Mouse (Mus musculus): Measurements from ENCODE around the gene Olfr135. TPM values are rescaled to one million over a fixed set of nuclear protein-coding genes. Genes with fewer than 3 reads are reported as not detected.

Olfr135 gene
- not detected for total RNA-seq (2023)

DNA sequence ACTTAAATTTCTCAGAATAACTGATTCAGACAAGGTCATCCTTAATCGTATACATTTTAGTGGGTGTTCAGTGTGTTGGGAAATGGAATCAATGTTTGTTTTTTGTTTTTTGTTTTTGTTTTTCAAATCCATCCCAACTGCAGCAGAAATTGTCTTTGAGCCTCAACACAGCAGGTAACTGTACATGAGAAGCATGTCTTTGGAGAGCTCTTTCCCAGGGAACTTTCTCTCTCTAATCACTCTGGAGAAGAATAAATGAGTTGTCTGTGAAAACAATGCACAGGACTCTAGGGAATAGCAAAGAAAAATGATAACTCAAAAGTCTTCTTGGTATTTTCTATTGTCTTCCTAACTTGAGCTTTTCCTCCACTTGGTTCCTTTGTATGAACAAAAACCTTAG, at the start of gene Olfr135:
TSS of gene Olfr135 (plus strand) at position 301 of the 400 bp plus-strand sequence.

DNA sequence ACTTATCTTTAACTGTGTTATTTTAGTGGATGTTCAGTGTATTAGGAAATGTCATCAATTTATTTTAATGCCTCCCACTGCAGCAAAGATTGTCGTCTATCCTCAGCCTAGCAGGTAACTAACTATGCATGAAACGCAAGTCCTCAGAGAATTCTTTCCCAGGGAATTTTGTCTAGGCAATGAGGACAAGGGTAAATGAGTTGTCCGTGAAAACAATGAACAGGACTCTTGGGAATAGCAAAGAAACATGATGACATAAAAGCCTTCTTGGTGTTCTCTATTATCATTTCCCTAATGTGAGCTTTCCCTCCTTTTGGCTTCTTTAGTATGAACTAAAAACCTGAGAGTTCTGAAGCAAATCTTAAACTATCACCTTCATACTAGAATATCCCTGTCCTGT, 33.0 kb upstream of the Olfr135 start, which contains the start of gene Olfr134:
TSS of gene Olfr134 (plus strand) at position 301 of the 400 bp plus-strand sequence.

Other genes starting within 250 kb of the Olfr135 start
- not detected for gene Olfr129, start 144.3 kb upstream of the Olfr135 start, total RNA-seq (2023)
- not detected for gene Olfr130, start 140.4 kb upstream of the Olfr135 start, total RNA-seq (2023)
- gene Olfr131, start 115.6 kb upstream of the Olfr135 start, total RNA-seq (2023), result not detected
- gene Olfr132, start 69.8 kb upstream of the Olfr135 start, total RNA-seq (2023), result not detected
- not detected for gene Olfr133, start 59.1 kb upstream of the Olfr135 start, total RNA-seq (2023)
- not detected for gene Olfr134, start 32.9 kb upstream of the Olfr135 start, total RNA-seq (2023)
- gene Olfr138, start 56.7 kb downstream of the Olfr135 start, total RNA-seq (2023), result not detected
- not detected for gene Olfr137, start 103.2 kb downstream of the Olfr135 start, total RNA-seq (2023)
- gene Olfr136, start 125.5 kb downstream of the Olfr135 start, total RNA-seq (2023), result not detected
- gene Esp36, start 215.8 kb downstream of the Olfr135 start, total RNA-seq (2023), result not detected

Data from monocyte, adult 59 days (primary cell).